Comparison of ENCODE assay signal across 23 mouse cellular contexts in the genomic region with DNA sequence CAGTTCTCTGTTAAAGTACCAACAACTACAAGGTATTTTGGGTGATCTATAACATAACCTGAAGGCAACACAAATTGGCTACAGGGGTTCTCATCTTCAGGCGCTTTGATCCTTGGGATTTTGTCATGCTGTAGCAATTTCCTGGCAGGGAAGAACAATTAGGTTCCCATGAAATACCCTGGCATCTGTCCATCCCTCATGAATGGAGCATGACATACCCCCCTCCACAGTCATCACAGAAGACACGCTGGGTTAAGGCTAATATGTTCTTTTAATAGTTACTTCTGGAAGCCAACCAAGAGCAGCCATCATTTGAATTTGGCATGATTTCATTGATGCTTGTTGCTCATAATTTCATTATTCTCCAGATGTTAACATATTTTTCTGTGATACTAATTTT.
DNase-seq lines count a peak whose midpoint lies in the region; ATAC-seq and TF ChIP-seq lines count a peak whose summit lies in the region.
"Had no signal": no experiment of that assay in that cellular context is flagged by ENCODE, and none has a peak within 500 bp of the region (broad histone marks: within the 10 kb centered on the region; RNA-seq: fewer than 3 reads in every experiment).

No protein-coding gene starts in this region.

- TF ChIP-seq CTCF in midbrain, postnatal 0 days (IDR thresholded peaks at IDR 0.05), result no peak

- H3K4me3 ChIP-seq in forebrain, embryonic 13.5 days, result no peak overlapping the region
- no peak overlapping the region for H3K4me3 ChIP-seq in forebrain, embryonic 11.5 days (ENCODE audit: low read depth, low read length)
- no peak overlapping the region for H3K4me3 ChIP-seq in midbrain, postnatal 0 days (ENCODE audit: low read depth, low read length)
- no peak overlapping the region for H3K4me3 ChIP-seq in midbrain, embryonic 13.5 days (replicated peaks)
- H3K4me3 ChIP-seq: forebrain, embryonic 12.5 days; heart, embryonic 10.5 days; hindbrain, embryonic 12.5 days; layer of hippocampus, adult 2 months; limb, embryonic 13.5 days; liver, embryonic 13.5 days; midbrain, embryonic 10.5 days had no signal

- no peaks in the 10 kb centered on the region for H3K36me3 ChIP-seq in forebrain, embryonic 13.5 days (ENCODE audit: poor library complexity, severe bottlenecking)
- H3K36me3 ChIP-seq in forebrain, embryonic 11.5 days (ENCODE audit: control insufficient read depth, insufficient read depth, low read length), result no peaks in the 10 kb centered on the region
- H3K36me3 ChIP-seq in midbrain, postnatal 0 days (ENCODE audit: insufficient read depth, low read length), result no peaks in the 10 kb centered on the region
- no peaks in the 10 kb centered on the region for H3K36me3 ChIP-seq in midbrain, embryonic 13.5 days
- H3K36me3 ChIP-seq: forebrain, embryonic 12.5 days; G1E; heart, embryonic 10.5 days; hindbrain, embryonic 12.5 days; limb, embryonic 13.5 days; liver, embryonic 13.5 days; midbrain, embryonic 10.5 days had no signal

- H3K4me1 ChIP-seq in forebrain, embryonic 13.5 days, result peaks cover 5% of the 10 kb centered on the region
- no peaks in the 10 kb centered on the region for H3K4me1 ChIP-seq in forebrain, embryonic 11.5 days (replicated peaks; ENCODE audit: control insufficient read depth, insufficient read depth, low read length)
- no peaks in the 10 kb centered on the region for H3K4me1 ChIP-seq in midbrain, postnatal 0 days (ENCODE audit: insufficient read depth, low read length)
- no peaks in the 10 kb centered on the region; the same call in 1 of the 2 replicates for H3K4me1 ChIP-seq in midbrain, embryonic 13.5 days (replicated peaks)
- H3K4me1 ChIP-seq: forebrain, embryonic 12.5 days; heart, embryonic 10.5 days; hindbrain, embryonic 12.5 days; limb, embryonic 13.5 days; liver, embryonic 13.5 days had no signal

- DNase-seq in forebrain, embryonic 11.5 days (ENCODE audit: low spot score), result no peak
- peak; percentile 15 for DNase-seq in kidney, postnatal 14 days
- DNase-seq in kidney, adult 9 months, result no peak
- peak; percentile 61 for DNase-seq in midbrain, postnatal 0 days (ENCODE audit: low spot score)
- DNase-seq: adrenal gland, postnatal 10 days; cerebellum, adult 2 months; kidney, adult 18-20 months; liver, embryonic 13.5 days; lung, adult 2 months had no signal

- H3K27ac ChIP-seq in forebrain, embryonic 13.5 days, result no peak overlapping the region
- no peak overlapping the region for H3K27ac ChIP-seq in forebrain, embryonic 11.5 days (ENCODE audit: low read depth, low read length)
- H3K27ac ChIP-seq in midbrain, postnatal 0 days (ENCODE audit: low read depth, low read length), result no peak overlapping the region
- no peak overlapping the region for H3K27ac ChIP-seq in midbrain, embryonic 13.5 days
- H3K27ac ChIP-seq: forebrain, embryonic 12.5 days; heart, embryonic 10.5 days; hindbrain, embryonic 12.5 days; kidney, postnatal 0 days; layer of hippocampus, adult 2 months; limb, embryonic 13.5 days; liver, embryonic 13.5 days; macrophage; midbrain, embryonic 10.5 days had no signal

- H3K27me3 ChIP-seq in forebrain, embryonic 13.5 days, result no peaks in the 10 kb centered on the region
- no peaks in the 10 kb centered on the region for H3K27me3 ChIP-seq in forebrain, embryonic 11.5 days (ENCODE audit: control insufficient read depth, insufficient read depth, low read length)
- no peaks in the 10 kb centered on the region for H3K27me3 ChIP-seq in midbrain, postnatal 0 days (ENCODE audit: insufficient read depth, low read length)
- no peaks in the 10 kb centered on the region for H3K27me3 ChIP-seq in midbrain, embryonic 13.5 days
- H3K27me3 ChIP-seq: CH12.LX; hindbrain, embryonic 12.5 days; limb, embryonic 13.5 days; liver, embryonic 13.5 days had no signal

- WGBS in forebrain, embryonic 13.5 days, result 39% methylated on average over 2 of the region's 2 CpGs
- WGBS in forebrain, embryonic 11.5 days, result 74% methylated on average over 2 of the region's 2 CpGs
- 43% methylated on average over 2 of the region's 2 CpGs for WGBS in midbrain, postnatal 0 days
- WGBS in midbrain, embryonic 13.5 days, result 62% methylated on average over 2 of the region's 2 CpGs

- H3K9me3 ChIP-seq in forebrain, embryonic 13.5 days (replicated peaks), result no peaks in the 10 kb centered on the region
- no peaks in the 10 kb centered on the region for H3K9me3 ChIP-seq in forebrain, embryonic 11.5 days (ENCODE audit: control insufficient read depth, low read length)
- no peaks in the 10 kb centered on the region for H3K9me3 ChIP-seq in midbrain, postnatal 0 days (ENCODE audit: low read length)
- H3K9me3 ChIP-seq in midbrain, embryonic 13.5 days, result no peaks in the 10 kb centered on the region
- H3K9me3 ChIP-seq: forebrain, embryonic 12.5 days; heart, embryonic 10.5 days; hindbrain, embryonic 12.5 days; limb, embryonic 13.5 days; liver, embryonic 13.5 days; midbrain, embryonic 10.5 days had no signal

- no peak overlapping the region for H3K4me2 ChIP-seq in forebrain, embryonic 13.5 days
- no peak overlapping the region for H3K4me2 ChIP-seq in forebrain, embryonic 11.5 days (ENCODE audit: low read depth, low read length, severe bottlenecking)
- no peak overlapping the region for H3K4me2 ChIP-seq in midbrain, postnatal 0 days (ENCODE audit: low read depth, low read length, poor library complexity, severe bottlenecking)
- no peak overlapping the region for H3K4me2 ChIP-seq in midbrain, embryonic 13.5 days (replicated peaks)
- H3K4me2 ChIP-seq: forebrain, embryonic 12.5 days; hindbrain, embryonic 12.5 days; limb, embryonic 13.5 days; liver, embryonic 13.5 days had no signal

- ATAC-seq in forebrain, embryonic 13.5 days, result peak; percentile 50; the same call in 1 of the 2 replicates
- no peak for ATAC-seq in forebrain, embryonic 11.5 days (replicated peaks; ENCODE audit: low FRiP score)
- ATAC-seq in midbrain, postnatal 0 days (ENCODE audit: low FRiP score), result no peak
- ATAC-seq in midbrain, embryonic 13.5 days, result no peak
- no peak for ATAC-seq in activated CD4-positive, CD25-positive, alpha-beta regulatory T cell, adult 4 months
- ATAC-seq: inflammation-experienced regulatory T-cells, adult 6 months had no signal

- H3K9ac ChIP-seq in forebrain, embryonic 13.5 days, result no peak overlapping the region
- H3K9ac ChIP-seq in forebrain, embryonic 11.5 days (ENCODE audit: low read length), result no peak overlapping the region
- H3K9ac ChIP-seq in midbrain, postnatal 0 days (replicated peaks; ENCODE audit: low read length, poor library complexity, severe bottlenecking), result no peak overlapping the region
- no peak overlapping the region for H3K9ac ChIP-seq in midbrain, embryonic 13.5 days (replicated peaks)
- H3K9ac ChIP-seq: forebrain, embryonic 12.5 days; hindbrain, embryonic 12.5 days; limb, embryonic 13.5 days; liver, embryonic 13.5 days had no signal

Comparison
In these comparisons a context has a peak if more than half of its experiments do, and no peak if none do; other contexts are left out.
1. DNase-seq: peak in kidney, postnatal 14 days (single experiment) and midbrain, postnatal 0 days (single experiment); none in forebrain, embryonic 11.5 days (single experiment) and kidney, adult 9 months (single experiment).